Mouse (Mus musculus): ENCODE measurements around the gene Mesp2. TPM values are rescaled to one million over a fixed set of nuclear protein-coding genes. Genes with fewer than 3 reads are reported as not detected.

Mesp2 gene
- polyA plus RNA-seq, 1 experiment from 2014 or later = not detected

Other genes with a start within 250 kb of the Mesp2 start
- 0.24 TPM in 1 of 2 replicates, not detected in the other for gene Rhcg, start 193.1 kb upstream of the Mesp2 start, polyA plus RNA-seq (2015; fragmentation: Nextera tagmentation; extraction: Ambion mirVana)
- 6.3 and 7.5 TPM in 2 replicates for gene Ticrr, start 150.5 kb upstream of the Mesp2 start, polyA plus RNA-seq (2015; fragmentation: Nextera tagmentation; extraction: Ambion mirVana)
- 0.32 and 0.35 TPM in 2 replicates for gene Kif7, start 95.0 kb upstream of the Mesp2 start, polyA plus RNA-seq (2015; fragmentation: Nextera tagmentation; extraction: Ambion mirVana)
- gene Plin1, start 77.8 kb upstream of the Mesp2 start, polyA plus RNA-seq (2015; fragmentation: Nextera tagmentation; extraction: Ambion mirVana) = not detected in 2 replicates
- gene Pex11a, start 67.6 kb upstream of the Mesp2 start, polyA plus RNA-seq (2015; fragmentation: Nextera tagmentation; extraction: Ambion mirVana) = 3.4 and 3.8 TPM in 2 replicates
- 0.05 and 0.08 TPM in 2 replicates for gene Wdr93, start 67.6 kb upstream of the Mesp2 start, polyA plus RNA-seq (2015; fragmentation: Nextera tagmentation; extraction: Ambion mirVana)
- not detected in 2 replicates for gene Mesp1, start 16.9 kb upstream of the Mesp2 start, polyA plus RNA-seq (2015; fragmentation: Nextera tagmentation; extraction: Ambion mirVana)
- 14.9 and 21.0 TPM in 2 replicates for gene Anpep, start 50.3 kb downstream of the Mesp2 start, polyA plus RNA-seq (2015; fragmentation: Nextera tagmentation; extraction: Ambion mirVana)
- 8.1 and 9.5 TPM in 2 replicates for gene Ap3s2, start 109.9 kb downstream of the Mesp2 start, polyA plus RNA-seq (2015; fragmentation: Nextera tagmentation; extraction: Ambion mirVana)
- gene Arpin, start 124.6 kb downstream of the Mesp2 start, polyA plus RNA-seq (2015; fragmentation: Nextera tagmentation; extraction: Ambion mirVana) = 3.5 and 3.6 TPM in 2 replicates
- 5.6 and 7.4 TPM in 2 replicates for gene Zfp710, start 214.1 kb downstream of the Mesp2 start, polyA plus RNA-seq (2015; fragmentation: Nextera tagmentation; extraction: Ambion mirVana)